Mouse (Mus musculus) kidney, adult 18-20 months (tissue): ENCODE results near the gene Cdt1.

Experiments used
- DNase-seq: peaks from one replicate; pipeline ENCODE4 v3.0.0; 2021

Cdt1 gene

GRCm38 (mm10) chr8:122574667-122575251 is 6.9 kb downstream of the Cdt1 start:
- DNase-seq, result peak; percentile 34

GRCm38 (mm10) chr8:122575286-122575685 is 7.5 kb downstream of the Cdt1 start:
- DNase-seq, result no peak

DNA sequence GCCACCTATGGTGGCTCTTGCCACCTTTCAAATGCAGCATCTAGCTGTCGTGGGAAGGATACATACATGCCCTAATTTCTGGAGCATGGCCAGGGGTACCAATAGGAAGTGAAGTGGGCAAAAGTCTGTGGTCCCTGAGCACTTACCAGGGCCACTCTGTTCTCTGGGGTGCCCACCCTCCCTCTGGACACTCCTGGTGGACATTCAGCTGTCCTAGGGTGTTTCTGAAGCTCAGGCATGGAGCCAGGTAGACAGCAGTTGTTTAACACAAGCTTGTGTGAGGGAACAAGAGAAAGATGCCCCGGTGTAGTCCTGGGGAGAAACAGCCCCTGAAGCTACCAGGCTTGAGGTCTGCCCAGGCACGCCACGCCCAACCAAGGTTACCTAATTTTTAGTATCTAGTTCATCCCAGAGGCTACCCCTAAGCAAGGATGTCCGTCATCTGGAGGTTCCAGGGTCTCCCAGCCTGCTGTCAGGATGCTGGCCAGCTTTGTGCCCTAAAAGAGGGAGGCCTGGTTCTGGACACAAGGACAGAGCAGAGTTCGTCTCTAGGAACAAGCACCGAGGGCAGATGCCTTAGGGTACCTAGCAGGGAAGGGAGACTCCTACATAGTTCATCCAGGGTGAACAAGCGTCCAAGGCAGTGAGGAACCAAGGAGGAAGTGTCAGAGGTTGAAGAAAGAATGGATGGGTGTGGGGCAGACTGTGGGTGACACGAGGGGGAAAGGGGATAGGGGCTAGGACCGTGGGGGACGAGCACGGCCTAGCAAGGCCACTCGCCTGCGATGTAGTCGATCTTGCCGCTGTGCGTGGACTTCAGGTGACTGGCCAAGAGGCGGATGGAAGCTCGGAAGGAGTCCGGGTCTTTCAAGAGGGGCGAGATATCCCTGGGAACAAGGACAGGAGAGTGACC is 8.2 kb downstream of the Cdt1 start:
- DNase-seq, result peak; percentile 18

- DNase-seq, result peak; percentile 98
Measured at GRCm38 (mm10) chr8:122576648-122577022, 8.8 kb downstream of the Cdt1 start, which contains the start of gene Aprt. Gene Aprt, minus strand, starts transcription at chr8:122576909.

DNA sequence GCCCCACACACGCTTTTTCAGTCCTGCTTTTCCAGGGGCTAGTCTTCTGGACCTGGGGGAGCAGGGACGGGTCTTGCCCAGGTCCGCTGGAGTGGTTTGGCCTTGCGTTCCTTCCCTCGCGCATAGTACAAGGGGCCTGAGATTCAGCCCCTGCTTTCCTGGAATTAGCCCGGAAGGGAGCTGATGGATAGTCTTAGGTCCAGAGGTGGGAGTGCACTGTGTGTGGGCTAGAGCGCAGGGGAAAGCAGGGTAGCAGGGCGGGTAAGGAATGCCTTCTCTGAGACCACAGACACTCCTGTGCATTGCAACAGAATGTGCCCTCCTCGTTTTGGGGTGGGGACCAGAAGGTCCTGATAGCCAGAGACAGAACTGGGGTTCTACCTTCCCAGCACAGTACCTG is 9.3 kb downstream of the Cdt1 start:
- no peak for DNase-seq

GRCm38 (mm10) chr8:122579196-122579595 is 11.4 kb downstream of the Cdt1 start:
- no peak for DNase-seq

GRCm38 (mm10) chr8:122580926-122581325 is 13.1 kb downstream of the Cdt1 start:
- DNase-seq, result no peak

DNA sequence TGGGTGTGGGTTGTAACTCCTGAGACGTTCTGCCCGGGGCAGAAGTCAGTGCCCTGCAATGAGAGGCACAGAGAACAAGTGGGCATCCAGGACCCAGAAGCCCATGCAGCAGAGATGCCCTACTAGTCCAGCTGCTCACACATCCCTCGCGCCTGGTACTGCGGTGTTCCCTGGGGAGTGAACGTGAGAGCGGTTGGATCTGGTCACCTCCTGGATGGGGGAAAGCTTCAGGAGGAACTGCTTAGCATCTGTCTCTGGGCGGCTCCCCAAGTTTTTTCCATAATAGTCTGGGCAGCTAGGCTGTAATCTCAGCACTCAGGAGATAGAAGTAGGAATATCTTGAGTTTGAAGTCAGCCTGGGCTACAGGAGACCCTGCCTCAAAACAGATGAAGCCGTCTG is 17.2 kb downstream of the Cdt1 start:
- no peak for DNase-seq

DNA sequence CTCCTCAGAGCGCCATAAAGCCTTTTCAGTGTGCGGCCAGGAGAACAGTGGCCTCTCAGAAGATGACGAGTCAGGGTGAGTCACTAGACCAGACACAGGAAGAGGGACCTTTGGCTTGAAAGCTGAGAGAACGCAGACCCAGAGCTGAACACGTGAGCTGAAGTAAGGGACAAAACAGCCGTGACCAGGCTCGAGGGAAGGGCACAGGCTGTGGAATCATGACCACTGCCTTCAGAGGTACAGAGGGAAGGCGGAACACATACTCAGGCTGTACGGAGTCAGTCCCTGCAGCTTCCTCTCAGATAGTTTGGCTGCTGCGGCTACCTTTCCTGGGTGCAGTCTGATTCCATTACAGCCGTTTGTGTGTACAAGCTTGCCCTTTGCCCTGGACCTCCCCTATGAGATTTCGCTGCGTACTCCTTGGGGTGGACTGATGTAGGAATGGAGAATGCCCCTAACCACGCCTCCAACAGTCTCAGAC is 17.6 kb downstream of the Cdt1 start:
- DNase-seq, result no peak

DNA sequence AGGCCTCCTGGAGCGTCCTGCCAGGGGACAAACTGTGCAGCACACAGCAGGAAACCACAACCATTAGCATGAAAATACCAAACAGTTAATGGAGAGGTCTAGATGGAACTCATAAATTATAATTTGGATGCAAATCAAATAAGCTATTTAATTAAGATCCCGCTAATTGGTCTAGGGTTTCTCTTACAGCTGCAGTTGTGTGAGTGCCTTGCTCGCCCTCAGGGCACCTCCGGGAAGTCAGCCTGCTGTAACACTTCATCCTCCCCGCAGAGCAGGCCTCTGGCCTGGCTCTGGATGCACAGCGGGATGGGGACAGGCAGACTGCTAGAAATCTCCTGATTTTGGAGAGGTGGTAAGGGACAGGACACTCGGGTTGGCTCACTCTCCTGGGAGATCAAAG is 18.4 kb downstream of the Cdt1 start:
- no peak for DNase-seq

DNA sequence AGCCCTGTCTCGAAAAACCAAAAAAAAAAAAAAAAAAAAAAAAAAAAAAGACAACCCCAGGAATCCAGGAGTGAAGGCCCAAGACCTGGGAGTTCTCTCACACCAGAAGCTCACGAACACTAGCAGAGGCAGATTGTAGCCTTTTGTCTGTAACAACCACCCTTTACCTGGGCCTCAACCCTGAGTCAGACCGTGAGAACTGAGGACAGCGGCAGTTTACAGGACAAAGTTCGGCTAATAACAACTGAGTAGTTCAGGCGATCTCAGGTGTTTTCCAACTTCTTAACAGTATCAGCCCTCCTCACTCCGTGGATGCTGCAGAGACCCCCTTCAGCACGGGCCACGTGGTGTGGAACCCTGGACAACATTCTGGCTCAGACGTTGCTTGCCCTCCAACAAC is 18.9 kb downstream of the Cdt1 start:
- no peak for DNase-seq

GRCm38 (mm10) chr8:122593240-122593639 is 25.4 kb downstream of the Cdt1 start:
- DNase-seq, result no peak

- no peak for DNase-seq
Measured at GRCm38 (mm10) chr8:122593783-122594507, 26.1 kb downstream of the Cdt1 start.

GRCm38 (mm10) chr8:122596031-122596430 is 28.2 kb downstream of the Cdt1 start:
- DNase-seq, result no peak

DNA sequence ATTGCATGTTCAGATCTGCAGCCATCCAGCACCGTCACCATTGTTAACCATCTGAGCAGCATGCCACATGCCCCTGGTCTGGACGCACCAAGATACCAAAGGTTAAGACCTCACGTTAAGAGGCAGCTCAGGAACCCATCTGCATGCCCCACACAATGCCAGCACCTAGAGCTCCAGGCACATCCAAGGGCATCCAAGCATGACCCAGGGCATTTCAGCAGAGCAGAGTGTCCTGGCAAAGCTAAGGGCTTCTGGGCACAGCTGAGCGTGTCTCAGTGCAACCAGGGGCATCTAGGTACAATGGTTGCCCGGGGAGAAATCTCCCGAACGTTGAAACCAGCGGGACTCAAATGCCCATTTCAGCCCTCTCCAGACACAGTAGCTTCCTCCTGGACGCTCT is 32.9 kb downstream of the Cdt1 start:
- peak; percentile 64 for DNase-seq

- DNase-seq, result no peak
Measured at GRCm38 (mm10) chr8:122604640-122605039, 36.8 kb downstream of the Cdt1 start.

DNA sequence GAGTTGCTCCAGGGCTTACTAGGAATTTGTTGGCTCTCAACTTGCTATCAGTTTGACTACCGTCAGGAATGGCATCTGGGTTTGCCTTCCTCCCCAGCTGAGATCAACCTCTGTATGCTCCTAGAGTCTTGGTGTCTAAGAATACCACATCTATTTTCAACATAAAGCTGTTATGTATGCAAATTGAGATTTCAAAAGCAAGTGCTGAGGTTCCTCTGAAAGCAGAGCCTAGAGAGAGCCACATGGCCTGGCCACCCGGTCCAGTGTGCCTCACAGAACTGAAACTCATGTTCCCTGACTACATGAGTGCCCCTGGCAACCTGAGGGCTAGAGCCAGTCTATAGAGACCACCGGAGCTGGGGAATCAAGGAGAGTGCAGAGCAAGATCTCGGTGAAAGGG is 37.6 kb downstream of the Cdt1 start:
- no peak for DNase-seq

DNA sequence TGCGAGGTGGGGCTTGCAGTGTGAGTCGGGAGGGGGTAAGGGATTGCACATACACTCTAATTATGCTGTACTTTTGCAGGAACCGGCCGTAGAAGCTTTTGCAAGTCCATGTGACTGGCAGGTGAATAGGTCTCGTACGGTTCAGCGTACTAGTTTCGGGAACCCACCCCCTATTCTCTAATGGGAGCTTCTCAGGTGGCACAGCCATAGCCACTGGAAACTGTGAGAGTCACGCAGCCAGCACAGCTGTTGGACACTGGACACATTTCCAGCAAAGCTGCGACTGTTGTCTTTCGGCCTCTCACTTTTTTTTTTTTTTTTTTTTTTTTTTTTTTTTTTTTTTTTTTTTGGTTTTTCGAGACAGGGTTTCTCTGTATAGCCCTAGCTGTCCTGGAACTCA is 39.0 kb downstream of the Cdt1 start:
- no peak for DNase-seq

DNA sequence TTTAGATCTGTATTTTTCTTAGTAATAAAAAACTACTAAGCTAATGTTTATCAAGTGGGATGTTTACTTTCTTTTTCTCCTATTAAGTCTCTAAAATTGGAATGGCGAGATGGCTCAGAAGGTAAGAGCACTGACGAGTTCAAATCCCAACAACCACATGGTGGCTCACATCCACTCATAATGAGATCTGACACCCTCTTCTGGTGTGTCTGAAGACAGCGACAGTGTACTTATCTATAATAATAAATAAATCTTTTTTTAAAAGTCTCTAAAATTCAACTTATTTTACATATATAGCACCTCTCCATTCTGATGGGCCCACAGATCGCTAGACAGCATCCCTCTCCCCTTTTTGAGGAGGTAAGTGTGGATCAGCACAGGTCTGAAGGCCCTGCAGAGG is 42.4 kb downstream of the Cdt1 start:
- no peak for DNase-seq

DNA sequence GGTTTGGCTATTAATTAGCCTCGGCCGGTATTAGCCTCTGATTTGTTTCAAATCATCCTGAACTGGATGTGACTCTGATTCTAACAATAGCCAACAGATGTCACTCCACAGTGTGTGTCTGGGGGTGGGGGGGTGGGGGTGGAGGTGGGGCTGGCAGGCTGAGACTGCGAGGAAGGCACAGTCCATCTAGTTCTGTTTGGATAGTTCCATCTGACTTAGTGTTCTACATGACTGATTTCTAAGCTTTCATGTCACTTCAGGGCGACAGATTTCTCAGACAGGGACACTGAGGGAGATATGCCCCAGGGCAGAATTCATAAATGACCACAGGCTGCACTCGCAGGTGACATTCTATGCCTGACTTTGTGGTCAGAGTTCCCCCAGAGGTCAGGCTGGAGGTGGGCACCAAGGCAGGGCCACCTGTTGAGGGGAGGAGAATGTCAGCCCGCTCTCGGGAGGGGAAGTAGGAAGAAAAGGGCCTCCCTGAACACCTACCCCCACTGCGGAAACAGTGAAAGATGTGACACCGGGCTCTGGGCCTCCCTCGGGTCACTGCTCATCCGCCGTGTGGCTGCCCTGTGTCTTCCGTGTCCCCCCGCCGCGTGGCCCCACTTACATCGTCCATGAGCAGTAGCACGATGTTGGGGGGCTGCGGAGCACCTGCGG is 42.9 kb downstream of the Cdt1 start:
- no peak for DNase-seq

DNA sequence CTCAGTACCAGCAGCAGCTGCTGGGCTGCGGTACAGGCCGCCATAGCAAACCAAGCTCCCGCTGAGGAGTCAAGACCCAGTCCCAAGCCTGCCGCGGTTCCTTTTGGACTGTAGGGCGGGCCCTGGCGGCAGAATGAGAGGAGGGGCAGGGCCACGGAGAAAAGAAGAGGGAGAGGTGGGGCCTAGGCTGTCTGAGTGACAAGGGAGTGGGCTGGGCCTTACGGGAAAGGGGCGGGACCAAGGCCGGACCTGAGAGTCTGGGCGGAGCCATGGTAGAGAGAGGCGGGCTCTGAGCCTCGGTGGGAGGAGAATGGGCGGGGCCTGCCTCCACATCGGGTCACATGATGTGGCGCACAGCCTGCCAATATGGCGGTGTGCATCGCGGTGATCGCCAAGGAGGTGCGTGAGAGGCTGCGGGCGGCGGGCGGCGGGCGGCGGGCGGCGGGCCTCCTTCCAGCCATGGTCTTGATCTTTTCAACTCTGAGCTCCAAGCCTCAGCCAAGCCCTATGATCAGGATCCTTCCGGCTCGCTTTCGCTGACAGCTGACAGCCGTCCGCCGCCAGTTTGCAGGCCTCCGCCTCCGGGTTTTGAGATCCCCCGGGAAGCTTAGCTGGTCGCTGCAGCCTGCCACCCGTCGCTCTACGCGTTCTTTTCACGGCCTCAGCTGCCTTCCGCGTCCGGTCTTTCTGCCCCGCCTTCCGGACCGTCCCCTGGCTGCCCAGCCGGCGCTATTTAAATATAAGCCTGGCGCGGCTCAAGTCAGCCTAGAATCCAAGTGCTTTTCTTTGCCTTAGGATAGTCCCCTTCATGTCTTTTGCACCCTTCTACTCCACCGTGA is 43.7 kb downstream of the Cdt1 start, which contains the start of the genes Galns and Trappc2l:
Galns (minus strand) TSS at position 169 of the 839 bp plus-strand sequence.
Trappc2l (plus strand) TSS at position 346 of the 839 bp plus-strand sequence.
- peak; percentile 95 for DNase-seq
